Mouse (Mus musculus): ENCODE results near the gene Lefty1.

DNA sequence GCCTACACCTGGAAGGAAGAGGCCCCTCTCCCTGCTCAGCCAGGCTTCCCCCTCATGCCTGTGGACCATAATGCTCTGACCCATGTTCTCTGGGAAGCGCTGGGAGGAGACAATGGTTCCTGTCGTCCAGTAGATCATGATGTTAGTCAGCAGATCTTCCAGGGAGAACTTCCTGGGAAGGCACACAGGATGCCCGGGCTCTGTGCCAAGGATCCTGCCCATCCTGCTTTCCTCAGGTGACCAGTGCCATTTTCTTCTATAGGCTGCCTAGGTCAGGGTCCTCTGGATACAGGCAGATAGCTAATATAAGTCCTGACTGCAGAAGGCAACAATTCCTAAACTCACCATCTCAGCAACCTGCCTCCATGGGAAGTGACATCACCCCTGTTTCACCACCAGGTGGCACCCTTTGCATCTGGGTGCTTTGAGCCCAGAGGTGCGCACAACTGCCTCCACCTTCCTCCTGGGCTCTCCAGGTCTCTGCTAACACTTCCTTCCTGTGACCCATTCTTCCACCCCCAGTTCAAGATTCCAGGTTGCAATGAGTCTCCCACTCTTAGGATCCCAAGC, 41.4 kb downstream of the Lefty1 start:
- TF ChIP-seq CTCF (IDR thresholded peaks at IDR 0.05; ENCODE audit: borderline replicate concordance, insufficient read depth, low read length) (peak; percentile 84), POLR2A (IDR thresholded peaks at IDR 0.05; ENCODE audit: low read depth, low read length) (no peak)

Measured in embryonic fibroblast, embryonic 13.5 days (primary cell).